27 mouse cellular contexts compared by ENCODE assay signal in genomic region chr2:93777056-93777430, GRCm38 (mm10). TPM values are rescaled to one million over a fixed set of nuclear protein-coding genes. Genes with fewer than 3 reads are reported as not detected.
DNase-seq lines count a peak whose midpoint lies in the region; ATAC-seq lines count a peak whose summit lies in the region.
"Had no signal": no experiment of that assay in that cellular context is flagged by ENCODE, and none has a peak within 500 bp of the region (broad histone marks: within the 10 kb centered on the region; RNA-seq: fewer than 3 reads in every experiment).

No protein-coding gene starts in this region.

- peaks cover 81% of the 10 kb centered on the region for H3K4me1 ChIP-seq in embryonic facial prominence, embryonic 12.5 days
- H3K4me1 ChIP-seq in liver, embryonic 11.5 days (replicated peaks; ENCODE audit: control insufficient read depth, insufficient read depth, low read length), result peaks cover 12% of the 10 kb centered on the region

- H3K4me2 ChIP-seq in embryonic facial prominence, embryonic 12.5 days (replicated peaks), result no peak overlapping the region
- H3K4me2 ChIP-seq in liver, embryonic 11.5 days, result no peak overlapping the region
- H3K4me2 ChIP-seq: heart, embryonic 12.5 days; hindbrain, embryonic 14.5 days; kidney, embryonic 15.5 days; liver, embryonic 15.5 days had no signal

- no peaks in the 10 kb centered on the region for H3K27me3 ChIP-seq in embryonic facial prominence, embryonic 12.5 days
- 0 out of 2 replicates have a peak, but pooled peaks cover 3% of the 10 kb centered on the region for H3K27me3 ChIP-seq in liver, embryonic 11.5 days (replicated peaks; ENCODE audit: control insufficient read depth, insufficient read depth, low read length)
- H3K27me3 ChIP-seq: heart, embryonic 12.5 days; liver, embryonic 15.5 days had no signal

- H3K9me3 ChIP-seq in embryonic facial prominence, embryonic 12.5 days, result no peaks in the 10 kb centered on the region
- no peaks in the 10 kb centered on the region for H3K9me3 ChIP-seq in liver, embryonic 11.5 days (ENCODE audit: control insufficient read depth, low read length)
- H3K9me3 ChIP-seq: G1E; heart, embryonic 12.5 days; kidney, embryonic 15.5 days; liver, embryonic 15.5 days had no signal

- peak; percentile 39 to 86 for DNase-seq in adrenal gland, adult (ENCODE audit: inconsistent age in 2 of 2, low spot score in 1 of 2)
- DNase-seq in adrenal gland, postnatal 4 days (ENCODE audit: low spot score in 2 of 2), result no peak
- DNase-seq in 3134 (ENCODE audit: extremely low read depth, insufficient read length, low spot score), result peak; percentile 22
- DNase-seq in adrenal gland, postnatal 14 days, result peak; percentile 58
- no peak for DNase-seq in liver, embryonic 11.5 days (ENCODE audit: low spot score)
- DNase-seq in right cerebral cortex, postnatal 4 days, result no peak
- no peak for DNase-seq in layer of hippocampus, adult 8-10 months (ENCODE audit: low spot score in 2 of 2)
- DNase-seq: cerebellum, adult 9-10 months; cerebellum, postnatal 36 days; gastrocnemius, postnatal 36 days; heart, adult 18-20 months; kidney, adult 11 months; kidney, postnatal 4 days; layer of hippocampus, postnatal 36 days; liver; midbrain, embryonic 14.5 days; thymus, adult 18-20 months; thymus, postnatal 25 days had no signal

- ATAC-seq in embryonic facial prominence, embryonic 12.5 days (ENCODE audit: insufficient number of reproducible peaks, insufficient read depth, low FRiP score, low TSS enrichment), result no peak
- ATAC-seq in liver, embryonic 11.5 days (replicated peaks; ENCODE audit: low FRiP score), result no peak
- ATAC-seq: forebrain, embryonic 14.5 days had no signal

- H3K27ac ChIP-seq in embryonic facial prominence, embryonic 12.5 days, result peak overlapping the region; percentile 61
- no peak overlapping the region for H3K27ac ChIP-seq in liver, embryonic 11.5 days (ENCODE audit: low read depth, low read length)
- H3K27ac ChIP-seq: hindbrain, embryonic 14.5 days; kidney, embryonic 15.5 days; liver, embryonic 15.5 days; macrophage; stomach, postnatal 0 days had no signal

- H3K9ac ChIP-seq in embryonic facial prominence, embryonic 12.5 days, result no peak overlapping the region
- no peak overlapping the region for H3K9ac ChIP-seq in liver, embryonic 11.5 days (ENCODE audit: low read depth, low read length)
- H3K9ac ChIP-seq: heart, embryonic 12.5 days; hindbrain, embryonic 14.5 days; kidney, embryonic 15.5 days; liver, embryonic 15.5 days had no signal

- WGBS in embryonic facial prominence, embryonic 12.5 days, result 76% methylated on average over 4 of the region's 4 CpGs
- 68% methylated on average over 4 of the region's 4 CpGs for WGBS in liver, embryonic 11.5 days

- 0 out of 2 replicates have a peak, but pooled peaks cover 4% of the 10 kb centered on the region for H3K36me3 ChIP-seq in embryonic facial prominence, embryonic 12.5 days
- no peaks in the 10 kb centered on the region for H3K36me3 ChIP-seq in liver, embryonic 11.5 days (ENCODE audit: control insufficient read depth, insufficient read depth, low read length)
- H3K36me3 ChIP-seq: liver, embryonic 15.5 days had no signal

- no peak overlapping the region for H3K4me3 ChIP-seq in embryonic facial prominence, embryonic 12.5 days
- H3K4me3 ChIP-seq in liver, embryonic 11.5 days (ENCODE audit: low read depth, low read length), result no peak overlapping the region
- H3K4me3 ChIP-seq: heart, embryonic 12.5 days; kidney, embryonic 15.5 days; liver, embryonic 15.5 days had no signal

RNA-seq across cellular contexts. Expression of gene Ext2, which starts 45.3 kb away (rescaled TPM):
- 100 to 1,000 TPM; 108 to 118 TPM for total RNA-seq in adrenal gland, postnatal 4 days (2021)
- 78.2 and 90.1 TPM in 2 replicates for total RNA-seq in adrenal gland, postnatal 14 days (2021)
- polyA plus RNA-seq in embryonic facial prominence, embryonic 12.5 days (2016; fragmentation: Nextera tagmentation; extraction: Ambion mirVana), result 105 and 112 TPM in 2 replicates
- 68.0 and 72.0 TPM in 2 replicates for polyA plus RNA-seq in liver, embryonic 11.5 days (2014; fragmentation: Nextera tagmentation; extraction: Ambion mirVana)
- total RNA-seq in layer of hippocampus, adult 8-10 months (2022), result 10 to 100 TPM; 46.2 to 62.6 (median 57.5) TPM

Comparison
In these comparisons a context has a peak if more than half of its experiments do, and no peak if none do; other contexts are left out.
1. DNase-seq: peak in adrenal gland, adult (2 of 2), 3134 (single experiment) and adrenal gland, postnatal 14 days (single experiment); none in adrenal gland, postnatal 4 days (0 of 2), liver, embryonic 11.5 days (single experiment), right cerebral cortex, postnatal 4 days (single experiment) and layer of hippocampus, adult 8-10 months (0 of 2).